Mouse (Mus musculus) erythroblast, embryonic 14.5 days (primary cell): ENCODE data around the gene Gabrr3. TPM values are rescaled to one million over a fixed set of nuclear protein-coding genes. Genes with fewer than 3 reads are reported as not detected.

ENCODE experiments used
- H3K27me3 ChIP-seq: 2 replicates; pipeline ENCODE4 v1.6.1; 2012; ENCODE audit warnings: inconsistent platforms; ENCODE audit not compliant: control insufficient read depth
- H3K36me3 ChIP-seq: 2 replicates; pipeline ENCODE4 v1.6.1; 2012; ENCODE audit warnings: mild to moderate bottlenecking, inconsistent platforms; ENCODE audit not compliant: control insufficient read depth
- H3K4me1 ChIP-seq: 2 replicates; pipeline ENCODE4 v1.6.1; 2012; ENCODE audit warnings: inconsistent platforms; ENCODE audit not compliant: control insufficient read depth
- H3K4me3 ChIP-seq: replicated peaks from 2 replicates; pipeline ENCODE3; 2012; ENCODE audit warnings: moderate library complexity, mild to moderate bottlenecking, inconsistent platforms
- H3K9me3 ChIP-seq: 2 replicates; pipeline ENCODE4 v1.6.1; 2012; ENCODE audit warnings: low read length, inconsistent platforms, mixed read lengths; ENCODE audit not compliant: control insufficient read depth
- GATA1 ChIP-seq: IDR thresholded peaks from 2 replicates; pipeline ENCODE4 v1.6.1; 2012; ENCODE audit warnings: low read length, inconsistent platforms, mixed read lengths
- TAL1 ChIP-seq: IDR thresholded peaks from 3 replicates; pipeline ENCODE4 v1.6.1; 2012; ENCODE audit warnings: low read length, inconsistent platforms, mixed read lengths
- polyA plus RNA-seq: library from polyadenylated mRNA; stranded (reverse); fragments of >175 nt; gene quantifications from 2 replicates; pipeline ENCODE4 v1.2.3, GENCODE M21; 2012

Gene Gabrr3
- polyA plus RNA-seq, 1 experiment = 0.01 TPM

- no peak overlapping the region for H3K4me3 ChIP-seq
- no peaks in the 10 kb centered on the region for H3K27me3 ChIP-seq
- TF ChIP-seq GATA1 = no peak
- no peak for TF ChIP-seq TAL1
- H3K36me3 ChIP-seq = no peaks in the 10 kb centered on the region
- H3K4me1 ChIP-seq = no peaks in the 10 kb centered on the region
- no peaks in the 10 kb centered on the region for H3K9me3 ChIP-seq
Measured at GRCm38 (mm10) chr16:59463567-59463966, 56.4 kb downstream of the Gabrr3 start.

GRCm38 (mm10) chr16:59463973-59464372, 56.8 kb downstream of the Gabrr3 start:
- no peak for TF ChIP-seq GATA1
- TF ChIP-seq TAL1 = no peak
- no peak overlapping the region for H3K4me3 ChIP-seq
- H3K36me3 ChIP-seq = no peaks in the 10 kb centered on the region
- H3K9me3 ChIP-seq = no peaks in the 10 kb centered on the region
- no peaks in the 10 kb centered on the region for H3K4me1 ChIP-seq
- H3K27me3 ChIP-seq = no peaks in the 10 kb centered on the region

DNA sequence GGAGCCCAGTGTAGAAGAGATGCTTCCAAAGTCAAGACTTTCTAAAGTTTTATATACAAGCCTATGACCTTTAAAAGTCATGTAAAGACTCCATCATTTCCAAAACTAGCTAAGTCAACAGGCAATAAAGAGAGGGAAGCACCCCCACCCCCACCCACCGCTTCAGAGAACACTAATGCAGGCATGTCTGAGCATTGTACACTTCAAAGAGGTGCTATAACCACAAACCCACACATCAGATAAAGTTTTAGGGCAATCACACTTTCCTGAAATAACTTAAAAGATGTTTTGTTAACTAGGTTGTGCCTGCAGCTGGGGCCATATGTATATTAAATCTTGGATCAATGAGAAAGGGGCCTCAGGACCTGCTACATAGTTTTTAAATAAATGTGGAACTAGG, 62.7 kb downstream of the Gabrr3 start:
- H3K9me3 ChIP-seq = no peaks in the 10 kb centered on the region
- H3K36me3 ChIP-seq = peaks cover under 1% of the 10 kb centered on the region; the same call in 1 of the 2 replicates
- TF ChIP-seq TAL1 (no peak), GATA1 (no peak)
- H3K27me3 ChIP-seq = no peaks in the 10 kb centered on the region
- H3K4me3 ChIP-seq = no peak overlapping the region
- peaks cover 15% of the 10 kb centered on the region for H3K4me1 ChIP-seq

DNA sequence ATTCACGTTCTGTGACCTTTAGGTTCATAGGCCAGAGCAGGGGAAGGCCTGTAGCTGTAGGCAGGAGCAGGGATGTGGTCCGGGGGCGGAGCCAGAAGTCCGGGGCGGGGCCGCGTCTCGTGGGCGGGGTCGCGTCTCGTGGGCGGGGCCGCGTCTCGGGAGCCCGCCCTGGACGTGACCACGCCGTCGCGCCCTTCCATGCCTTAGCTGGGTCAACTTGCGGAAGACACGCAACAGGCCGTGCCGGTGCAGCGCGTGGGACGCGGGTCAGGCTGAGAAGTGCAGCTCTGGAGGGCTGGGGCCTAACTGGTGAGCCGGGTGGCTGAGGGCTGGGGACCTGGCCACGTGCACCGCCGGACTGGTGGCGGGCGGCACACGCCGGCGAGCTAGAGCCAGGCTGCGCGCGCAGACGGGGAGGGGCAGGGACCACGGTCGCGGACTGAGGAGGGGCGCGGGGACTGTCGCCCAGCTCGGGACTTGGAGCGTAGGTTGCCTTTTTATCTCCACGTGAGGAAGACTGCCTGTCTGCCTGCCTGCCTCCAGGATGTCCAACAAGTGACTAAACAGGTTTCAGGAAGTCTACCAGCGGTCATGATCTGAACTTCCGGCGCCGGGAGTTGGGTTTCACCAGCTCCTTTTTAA, 64.6 kb downstream of the Gabrr3 start, which contains the start of gene Riox2:
Gene Riox2 (plus strand): TSS at position 139 of the 642 bp plus-strand sequence.
- Histone ChIP-seq H3K36me3 (peaks cover 16% of the 10 kb centered on the region), H3K27me3 (no peaks in the 10 kb centered on the region), H3K4me3 (peak within 1 kb of the TSS; percentile 92), H3K4me1 (peaks cover 15% of the 10 kb centered on the region), H3K9me3 (no peaks in the 10 kb centered on the region)
- no peak for TF ChIP-seq GATA1
- no peak for TF ChIP-seq TAL1

- no peaks in the 10 kb centered on the region for H3K9me3 ChIP-seq
- no peak for TF ChIP-seq TAL1
- TF ChIP-seq GATA1 = no peak
- H3K27me3 ChIP-seq = no peaks in the 10 kb centered on the region
- peak overlapping the region; percentile 92 for H3K4me3 ChIP-seq
- H3K36me3 ChIP-seq = peaks cover 17% of the 10 kb centered on the region
- peaks cover 15% of the 10 kb centered on the region for H3K4me1 ChIP-seq
Measured at GRCm38 (mm10) chr16:59472546-59472945, 65.4 kb downstream of the Gabrr3 start.

DNA sequence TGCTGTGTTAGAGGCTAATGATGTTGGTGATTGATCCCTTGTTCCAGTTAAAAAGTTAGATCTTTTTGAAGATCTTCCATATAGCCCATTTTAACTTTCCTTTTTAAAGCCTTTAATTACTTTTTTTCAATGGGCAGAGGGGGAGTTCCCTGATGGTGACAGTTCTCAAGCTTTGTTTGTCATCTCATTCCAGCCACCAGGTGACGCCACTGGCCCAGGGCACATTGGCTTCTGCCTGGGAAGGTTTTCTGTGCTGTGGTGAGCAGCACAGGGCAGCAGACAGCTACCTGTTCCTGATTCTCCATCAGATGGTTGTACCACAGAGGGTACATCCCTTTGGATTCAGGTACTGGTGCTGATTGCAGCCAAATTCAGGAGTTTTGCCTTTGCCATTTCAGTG, 67.7 kb downstream of the Gabrr3 start:
- Histone ChIP-seq H3K27me3 (no peaks in the 10 kb centered on the region), H3K4me1 (peaks cover 15% of the 10 kb centered on the region), H3K36me3 (peaks cover 33% of the 10 kb centered on the region), H3K9me3 (no peaks in the 10 kb centered on the region), H3K4me3 (no peak overlapping the region)
- no peak for TF ChIP-seq TAL1
- TF ChIP-seq GATA1 = no peak

GRCm38 (mm10) chr16:59477955-59478354, 70.8 kb downstream of the Gabrr3 start:
- TF ChIP-seq TAL1 (no peak), GATA1 (no peak)
- Histone ChIP-seq H3K9me3 (no peaks in the 10 kb centered on the region), H3K27me3 (no peaks in the 10 kb centered on the region), H3K36me3 (peaks cover 56% of the 10 kb centered on the region), H3K4me1 (peaks cover 4% of the 10 kb centered on the region), H3K4me3 (no peak overlapping the region)

DNA sequence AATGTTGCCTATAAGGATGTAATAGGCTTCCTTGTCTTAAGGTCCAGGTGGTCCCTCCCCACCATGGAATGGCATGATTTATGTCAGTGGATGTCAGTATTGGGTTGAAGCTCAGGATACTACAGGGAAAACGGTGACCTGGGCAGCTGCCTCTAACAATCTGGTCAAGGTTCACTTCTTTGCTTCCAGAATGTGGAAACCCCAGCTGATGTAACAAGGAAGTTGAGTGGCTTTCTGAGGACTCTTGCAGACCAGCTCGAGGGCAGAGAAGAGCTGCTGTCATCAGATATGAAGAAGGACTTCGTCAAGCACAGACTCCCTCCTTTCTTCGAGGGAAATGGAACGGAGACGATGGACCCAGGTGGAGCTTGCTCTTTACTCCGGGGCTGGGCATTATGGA, 80.1 kb downstream of the Gabrr3 start:
- no peaks in the 10 kb centered on the region for H3K27me3 ChIP-seq
- TF ChIP-seq TAL1 = no peak
- no peak for TF ChIP-seq GATA1
- H3K4me1 ChIP-seq = no peaks in the 10 kb centered on the region
- H3K9me3 ChIP-seq = no peaks in the 10 kb centered on the region
- no peak overlapping the region for H3K4me3 ChIP-seq
- H3K36me3 ChIP-seq = peaks cover 72% of the 10 kb centered on the region

DNA sequence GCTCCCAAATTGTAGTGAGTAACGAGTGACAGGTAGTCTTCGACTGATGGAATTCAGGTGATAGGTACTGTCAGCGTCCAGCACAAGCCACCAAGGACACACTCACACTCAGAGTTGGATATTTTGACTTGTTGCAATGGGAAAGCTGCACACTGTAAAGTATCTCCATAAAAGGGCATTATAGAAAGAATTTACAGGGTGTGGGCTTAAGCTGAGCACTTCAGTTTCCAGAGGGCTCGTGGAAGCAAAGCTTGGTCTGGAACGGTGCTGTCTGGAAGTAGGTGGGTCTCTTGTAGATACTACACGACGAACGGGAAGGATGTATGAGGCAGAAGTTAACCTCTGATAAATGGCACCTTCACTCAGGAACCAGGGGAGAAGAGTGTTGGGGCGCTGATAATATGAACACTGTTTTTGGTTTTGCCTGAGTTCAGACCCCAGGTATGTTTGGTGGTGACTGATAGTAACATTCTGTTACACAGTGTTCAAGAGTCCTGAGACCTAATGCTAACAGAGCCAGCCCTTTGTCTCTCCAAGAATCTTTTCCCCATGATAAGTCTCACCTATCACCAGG, 80.9 kb downstream of the Gabrr3 start:
- Histone ChIP-seq H3K9me3 (no peaks in the 10 kb centered on the region), H3K4me1 (no peaks in the 10 kb centered on the region), H3K4me3 (no peak overlapping the region), H3K27me3 (no peaks in the 10 kb centered on the region), H3K36me3 (peaks cover 67% of the 10 kb centered on the region)
- TF ChIP-seq GATA1 (no peak), TAL1 (no peak)

GRCm38 (mm10) chr16:59493199-59493598, 86.1 kb downstream of the Gabrr3 start:
- H3K9me3 ChIP-seq = no peaks in the 10 kb centered on the region
- no peak overlapping the region for H3K4me3 ChIP-seq
- no peak for TF ChIP-seq GATA1
- TF ChIP-seq TAL1 = no peak
- H3K4me1 ChIP-seq = no peaks in the 10 kb centered on the region
- H3K27me3 ChIP-seq = no peaks in the 10 kb centered on the region
- H3K36me3 ChIP-seq = peaks cover 38% of the 10 kb centered on the region
